Mouse (Mus musculus): ENCODE measurements around the gene Olfr976.
"Not testable (repeated sequence)": the region's sequence is repeated elsewhere in the genome, so short reads cannot be mapped to it uniquely, and the experiment has no call there.

Gene Olfr976

GRCm38 (mm10) chr9:39961033-39961432 lies at the start of gene Olfr976:
Gene Olfr976 (minus strand): TSS chr9:39961133.
- DNase-seq (ENCODE audit: low read depth, low spot score): not testable (repeated sequence)

DNA sequence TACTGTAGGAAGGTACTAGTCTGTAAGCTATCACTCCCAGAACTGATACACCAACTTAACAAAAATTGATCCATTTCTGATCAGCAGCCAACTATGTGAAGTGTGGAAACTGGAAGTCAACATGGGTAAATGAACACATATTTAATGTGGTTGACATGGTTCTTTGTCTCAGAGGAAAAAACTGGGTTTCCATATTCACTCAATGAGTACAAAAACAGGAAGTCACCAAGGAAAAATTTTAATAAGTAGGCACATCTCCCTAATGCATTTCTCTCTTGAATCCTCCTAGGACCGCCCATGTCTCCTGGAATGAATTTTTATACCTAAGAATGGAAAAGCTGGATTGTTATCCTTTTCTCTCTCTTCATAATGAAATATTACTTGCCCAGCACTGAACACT lies 48.5 kb upstream of the Olfr976 start, which contains the start of gene Olfr980:
Olfr980 (minus strand) TSS at position 101 of the 400 bp plus-strand sequence.
- no peak for DNase-seq (ENCODE audit: low read depth, low spot score)

DNA sequence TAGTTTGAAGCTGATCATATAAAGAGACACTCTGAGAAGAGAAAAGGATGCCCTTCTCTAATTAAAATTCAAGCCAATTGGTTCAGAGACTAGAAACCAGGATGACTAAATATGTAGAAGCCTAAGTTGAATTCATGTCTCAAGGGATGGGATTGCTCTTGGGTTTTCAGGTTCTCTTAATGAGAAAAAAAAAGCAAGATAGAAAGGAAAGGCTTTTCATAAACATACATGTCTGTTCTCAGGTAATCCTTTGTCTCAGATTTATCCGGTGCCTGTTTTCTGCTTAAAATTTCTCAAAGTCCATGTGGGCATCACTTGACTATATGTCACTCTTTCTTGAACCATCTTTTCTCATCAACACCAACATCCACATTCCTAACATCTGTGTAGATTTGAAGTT lies 42.4 kb upstream of the Olfr976 start, which contains the start of gene Olfr979:
Olfr979 (minus strand) TSS at position 101 of the 400 bp plus-strand sequence.
- no peak for DNase-seq (ENCODE audit: low read depth, low spot score)

DNA sequence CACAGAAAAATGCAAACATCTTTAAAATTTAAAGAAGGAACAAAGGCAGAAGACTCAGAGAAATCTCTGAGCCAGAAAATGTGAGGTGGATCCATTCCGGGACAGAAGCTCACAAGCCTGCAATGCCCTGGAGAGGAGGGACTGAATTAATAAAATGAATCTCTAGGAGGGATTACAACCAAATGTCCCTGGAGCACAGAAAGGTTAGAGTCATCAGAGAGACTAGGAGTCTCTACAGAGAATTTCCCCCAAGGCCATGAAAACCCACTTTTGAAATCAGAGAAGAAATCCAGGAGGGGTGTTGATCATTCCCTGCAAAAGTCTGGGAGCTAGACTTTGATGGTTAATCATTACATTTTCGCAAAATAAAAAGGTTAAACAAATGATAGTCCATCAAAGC lies 30.9 kb upstream of the Olfr976 start, which contains the start of gene Olfr978:
Olfr978 (plus strand) TSS at position 301 of the 400 bp plus-strand sequence.
- no peak for DNase-seq (ENCODE audit: low read depth, low spot score)

DNA sequence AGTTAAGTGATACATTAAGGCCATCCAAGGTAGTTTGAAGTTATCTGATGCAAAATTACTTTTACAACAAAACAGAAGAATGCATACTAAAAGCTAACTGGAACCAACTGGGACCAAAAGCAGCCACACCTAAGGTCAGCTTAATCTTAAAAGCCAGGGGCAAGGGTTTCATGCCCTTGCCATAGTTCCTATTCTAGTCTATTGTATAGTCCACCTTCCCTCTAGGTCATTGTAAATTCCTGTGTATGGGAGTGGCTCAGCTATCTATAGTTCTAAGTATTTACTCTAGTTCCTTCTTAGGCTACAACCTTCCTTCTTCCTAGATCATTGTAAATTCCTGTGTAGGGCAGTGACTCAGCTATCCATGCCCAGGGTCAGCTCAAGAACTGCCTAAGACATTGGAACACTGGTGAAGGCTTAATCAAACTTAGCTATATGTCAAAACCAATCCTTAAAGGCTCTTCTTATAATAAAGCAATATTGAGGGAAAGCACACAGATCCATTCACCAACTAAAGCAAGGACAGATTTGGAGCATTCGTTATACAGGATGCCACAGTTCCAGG lies 15.7 kb upstream of the Olfr976 start:
- not testable (repeated sequence) for DNase-seq (ENCODE audit: low read depth, low spot score)

- DNase-seq (ENCODE audit: low read depth, low spot score): no peak
These were observed 9.0 kb downstream of the Olfr976 start, which contains the start of gene Olfr975 for GRCm38 (mm10) chr9:39951946-39952345. Gene Olfr975 (minus strand): TSS chr9:39952046.

DNA sequence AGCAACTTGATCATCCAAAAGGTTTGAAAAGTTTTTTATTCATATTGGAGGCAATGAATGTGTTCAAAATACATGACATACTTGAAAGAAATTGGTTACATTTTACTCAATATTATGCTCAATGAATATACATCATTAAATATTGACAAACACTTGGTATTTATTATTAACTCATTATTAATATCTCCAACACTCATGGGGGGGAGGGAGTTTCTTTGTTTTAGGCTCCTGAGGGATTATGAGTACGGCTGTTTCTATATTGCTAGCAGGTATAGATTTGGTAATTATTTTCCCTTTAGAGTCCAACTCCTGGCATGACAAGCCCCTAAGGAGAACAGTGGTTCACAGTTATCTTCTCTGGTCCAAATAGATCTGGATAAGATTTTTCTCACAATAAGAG lies 23.7 kb downstream of the Olfr976 start, which contains the start of gene Olfr974:
Olfr974 (plus strand) TSS at position 301 of the 400 bp plus-strand sequence.
- DNase-seq (ENCODE audit: low read depth, low spot score): no peak

DNA sequence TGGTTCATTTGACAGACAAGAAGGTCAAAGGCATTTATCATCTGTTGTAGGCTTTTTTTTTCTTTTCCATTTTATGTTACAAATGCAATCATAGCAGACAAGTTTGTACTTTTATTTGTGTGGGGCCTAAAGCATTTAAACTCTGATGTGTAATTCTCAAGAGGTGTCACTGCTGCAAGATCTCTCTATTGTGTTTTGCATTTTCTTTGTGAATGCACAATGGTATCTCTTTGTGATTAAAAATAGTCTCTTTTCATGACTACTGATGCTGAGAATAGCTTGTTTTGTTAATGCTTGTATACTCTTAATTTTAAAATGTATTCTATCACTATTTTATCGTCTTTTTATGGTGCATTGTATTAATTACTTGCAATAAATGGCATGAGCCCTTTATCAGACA lies 32.1 kb downstream of the Olfr976 start:
- DNase-seq (ENCODE audit: low read depth, low spot score): not testable (repeated sequence)

DNA sequence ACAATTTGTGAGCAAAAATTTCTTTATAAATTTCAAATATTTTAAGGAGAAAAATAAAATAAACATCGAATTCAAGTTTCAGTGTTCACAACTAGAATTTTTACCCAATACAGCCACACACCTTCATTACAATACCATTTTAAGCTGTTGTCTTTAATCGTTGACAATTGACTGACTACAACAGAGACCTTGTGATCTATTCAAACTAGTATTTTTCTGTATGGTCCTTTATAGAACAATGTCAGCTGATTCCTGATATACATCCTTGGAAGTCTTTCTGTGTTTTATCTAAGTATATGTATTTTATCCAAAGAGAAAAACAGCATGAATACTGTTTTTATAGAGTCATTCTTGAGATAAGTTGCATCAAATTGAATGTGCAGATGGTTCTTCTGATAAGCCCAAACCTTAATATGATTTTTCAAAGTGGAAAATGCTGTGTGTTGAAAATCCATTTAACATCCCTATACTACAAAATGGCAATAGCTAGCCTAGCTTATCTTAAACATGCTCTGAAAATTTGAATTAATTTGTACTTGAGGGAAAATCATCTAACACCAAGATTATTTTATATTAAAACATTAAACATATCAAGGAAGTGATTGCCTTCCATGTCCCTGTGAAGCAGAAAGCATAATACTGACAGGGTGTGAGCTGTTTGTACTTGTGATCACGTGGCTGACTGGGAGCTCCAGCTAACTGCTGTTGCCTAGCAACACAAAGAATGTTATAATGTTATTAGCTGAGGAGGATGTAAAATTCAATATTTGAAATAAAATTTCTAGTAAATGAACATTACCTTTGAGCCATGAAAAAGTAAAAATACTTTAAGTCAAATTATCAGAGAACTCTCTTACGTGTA lies 32.7 kb downstream of the Olfr976 start:
- not testable (repeated sequence) for DNase-seq (ENCODE audit: low read depth, low spot score)

DNA sequence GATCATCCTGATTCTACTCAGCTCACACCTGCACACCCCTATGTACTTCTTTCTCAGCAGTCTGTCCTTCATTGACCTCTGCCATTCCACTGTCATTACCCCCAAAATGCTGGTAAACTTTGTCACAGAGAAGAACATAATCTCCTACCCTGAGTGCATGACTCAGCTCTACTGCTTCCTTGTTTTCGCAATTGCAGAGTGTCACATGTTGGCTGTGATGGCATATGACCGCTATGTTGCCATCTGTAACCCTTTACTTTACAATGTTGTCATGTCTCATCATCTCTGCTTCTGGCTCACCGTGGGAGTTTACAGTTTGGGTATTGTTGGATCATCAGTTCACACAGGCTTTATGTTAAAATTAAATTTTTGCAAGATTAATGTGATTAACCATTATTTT lies 51.0 kb downstream of the Olfr976 start:
- no peak for DNase-seq (ENCODE audit: low read depth, low spot score)

DNA sequence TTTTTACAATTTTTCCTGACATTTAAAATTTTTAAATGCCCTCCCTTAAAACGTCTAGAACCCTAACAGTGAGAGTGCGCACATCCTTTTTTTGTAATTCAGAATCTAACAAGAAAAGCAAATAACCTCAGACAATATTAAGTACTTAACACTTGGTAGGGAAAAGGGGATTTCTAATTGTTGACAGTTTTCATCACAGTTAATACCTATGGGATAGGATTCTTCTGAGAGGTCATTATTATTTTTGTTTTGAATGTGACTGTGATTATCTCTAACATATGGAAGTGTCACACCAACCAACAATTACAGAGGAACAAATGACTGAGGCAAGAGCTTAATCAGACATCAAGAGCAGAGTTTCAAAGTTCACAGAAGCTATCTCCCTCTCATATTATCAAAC lies 53.9 kb downstream of the Olfr976 start, which contains the start of gene Olfr229:
Olfr229 (plus strand) TSS at position 301 of the 400 bp plus-strand sequence.
- no peak for DNase-seq (ENCODE audit: low read depth, low spot score)

DNA sequence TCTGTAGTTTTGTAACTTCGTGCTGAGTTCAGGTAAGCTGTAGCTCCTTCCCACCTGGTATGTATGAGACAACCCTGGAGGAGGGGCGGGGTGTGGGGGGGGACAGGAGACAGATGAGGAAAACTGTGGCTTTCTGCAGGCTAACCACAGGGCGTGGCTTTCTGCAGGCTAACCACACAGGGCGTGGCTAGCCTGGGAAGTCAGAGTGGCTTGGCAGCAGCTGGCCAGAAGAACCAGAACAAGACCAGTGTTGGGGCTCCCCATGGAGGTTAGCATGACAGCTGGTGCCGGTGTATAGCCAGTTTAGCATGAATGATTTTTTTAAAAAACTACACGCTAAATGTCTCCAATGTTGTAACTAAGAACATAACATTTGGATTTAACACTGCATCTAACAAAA lies 55.8 kb downstream of the Olfr976 start:
- no peak for DNase-seq (ENCODE audit: low read depth, low spot score)
